In genomic region chr5:96898695-96899094, GRCm38 (mm10) we compare ENCODE assay signal across 25 mouse cellular contexts.
DNase-seq lines count a peak whose midpoint lies in the region; ATAC-seq and TF ChIP-seq lines count a peak whose summit lies in the region.
"Had no signal": no experiment of that assay in that cellular context is flagged by ENCODE, and none has a peak within 500 bp of the region (broad histone marks: within the 10 kb centered on the region; RNA-seq: fewer than 3 reads in every experiment).

No protein-coding gene starts in this region.

- no peak for ATAC-seq in liver, embryonic 16.5 days (ENCODE audit: low read depth)
- no peak for ATAC-seq in liver, postnatal 0 days
- no peak for ATAC-seq in forebrain, embryonic 14.5 days
- ATAC-seq: CD4-positive, CD25-positive, alpha-beta regulatory T cell, adult 4 months; forebrain, embryonic 13.5 days; forebrain, postnatal 0 days; hindbrain, embryonic 16.5 days had no signal

- WGBS in liver, embryonic 16.5 days (ENCODE audit: insufficient replicate concordance) = 69% methylated on average over 5 of the region's 5 CpGs
- WGBS in liver, postnatal 0 days (ENCODE audit: insufficient replicate concordance) = 77% methylated on average over 5 of the region's 5 CpGs
- WGBS in macrophage (ENCODE audit: missing documents) = 81% methylated on average over 5 of the region's 5 CpGs
- 84% methylated on average over 5 of the region's 5 CpGs for WGBS in forebrain, embryonic 14.5 days

- H3K36me3 ChIP-seq in liver, embryonic 16.5 days (ENCODE audit: control insufficient read depth, insufficient read depth) = no peaks in the 10 kb centered on the region
- no peaks in the 10 kb centered on the region for H3K36me3 ChIP-seq in liver, postnatal 0 days (replicated peaks; ENCODE audit: insufficient read depth, low read length)
- H3K36me3 ChIP-seq in macrophage (ENCODE audit: inconsistent target) = no peaks in the 10 kb centered on the region
- no peaks in the 10 kb centered on the region for H3K36me3 ChIP-seq in forebrain, embryonic 14.5 days (ENCODE audit: control insufficient read depth, insufficient read depth, low read length)
- H3K36me3 ChIP-seq: forebrain, embryonic 10.5 days; heart, embryonic 10.5 days; heart, embryonic 13.5 days; hindbrain, embryonic 12.5 days; intestine, embryonic 15.5 days had no signal

- no peak for TF ChIP-seq EP300 in liver, postnatal 0 days (IDR thresholded peaks at IDR 0.05; ENCODE audit: low read depth)

- no peak overlapping the region for H3K4me3 ChIP-seq in liver, embryonic 16.5 days (ENCODE audit: low read depth, low read length)
- no peak overlapping the region for H3K4me3 ChIP-seq in liver, postnatal 0 days (ENCODE audit: low read depth, low read length)
- H3K4me3 ChIP-seq in macrophage (ENCODE audit: inconsistent target) = no peak overlapping the region
- H3K4me3 ChIP-seq in forebrain, embryonic 14.5 days (ENCODE audit: low read depth, low read length) = no peak overlapping the region
- H3K4me3 ChIP-seq: forebrain, embryonic 10.5 days; forebrain, embryonic 13.5 days; heart, adult 2 months; heart, embryonic 10.5 days; heart, embryonic 13.5 days; hindbrain, embryonic 12.5 days; intestine, embryonic 15.5 days had no signal

- no peak for TF ChIP-seq CTCF in liver, postnatal 0 days (IDR thresholded peaks at IDR 0.05; ENCODE audit: low read depth)

- H3K27me3 ChIP-seq in liver, embryonic 16.5 days (ENCODE audit: control insufficient read depth, insufficient read depth, low read depth, low read length) = peaks cover 2% of the 10 kb centered on the region; the same call in 1 of the 2 replicates
- H3K27me3 ChIP-seq in liver, postnatal 0 days (ENCODE audit: insufficient read depth, low read length) = no peaks in the 10 kb centered on the region
- no peaks in the 10 kb centered on the region for H3K27me3 ChIP-seq in forebrain, embryonic 14.5 days (replicated peaks; ENCODE audit: control insufficient read depth, insufficient read depth, low read length)
- H3K27me3 ChIP-seq: forebrain, embryonic 13.5 days; heart, embryonic 13.5 days; hindbrain, embryonic 12.5 days; intestine, embryonic 15.5 days had no signal

- H3K4me2 ChIP-seq in liver, embryonic 16.5 days (ENCODE audit: low read depth, low read length) = no peak overlapping the region
- no peak overlapping the region for H3K4me2 ChIP-seq in liver, postnatal 0 days (ENCODE audit: low read depth, low read length)
- H3K4me2 ChIP-seq in forebrain, embryonic 14.5 days (ENCODE audit: low read length) = no peak overlapping the region
- H3K4me2 ChIP-seq: forebrain, embryonic 13.5 days; heart, embryonic 13.5 days; hindbrain, embryonic 12.5 days; intestine, embryonic 15.5 days had no signal

- no peaks in the 10 kb centered on the region for H3K79me2 ChIP-seq in macrophage (ENCODE audit: inconsistent target)

- no peak overlapping the region for H3K9ac ChIP-seq in liver, embryonic 16.5 days (ENCODE audit: low read depth, low read length)
- H3K9ac ChIP-seq in liver, postnatal 0 days (replicated peaks) = no peak overlapping the region
- H3K9ac ChIP-seq in forebrain, embryonic 14.5 days (ENCODE audit: low read length) = no peak overlapping the region
- H3K9ac ChIP-seq: forebrain, embryonic 13.5 days; forebrain, postnatal 0 days; heart, embryonic 13.5 days; hindbrain, embryonic 12.5 days; intestine, embryonic 15.5 days had no signal

- peak overlapping the region; percentile 10; the same call in 1 of the 2 replicates for H3K27ac ChIP-seq in liver, embryonic 16.5 days (ENCODE audit: low read length)
- H3K27ac ChIP-seq in liver, postnatal 0 days (ENCODE audit: low read depth) = no peak overlapping the region
- peak overlapping the region; percentile 47 for H3K27ac ChIP-seq in macrophage
- H3K27ac ChIP-seq in forebrain, embryonic 14.5 days (ENCODE audit: low read depth, low read length) = no peak overlapping the region
- H3K27ac ChIP-seq: forebrain, embryonic 10.5 days; forebrain, embryonic 13.5 days; heart, adult 2 months; heart, embryonic 10.5 days; heart, embryonic 13.5 days; hindbrain, embryonic 12.5 days; intestine, embryonic 15.5 days had no signal

- peak; percentile 85 for DNase-seq in heart, adult 11 months
- no peak for DNase-seq in heart, postnatal 25 days (ENCODE audit: low spot score)
- DNase-seq in liver, postnatal 0 days = no peak
- peak; percentile 41 for DNase-seq in NIH3T3 (ENCODE audit: low read depth)
- no peak for DNase-seq in frontal cortex, postnatal 10 days (ENCODE audit: low spot score in 2 of 2)
- DNase-seq in forebrain, embryonic 14.5 days (ENCODE audit: low spot score) = no peak
- DNase-seq: adrenal gland, adult 2 months; adrenal gland, postnatal 14 days; cerebellum, adult 11-12 months; cerebellum, adult 8-10 months; cerebellum, postnatal 14 days; gastrocnemius, postnatal 25 days; heart, postnatal 14 days had no signal

- H3K9me3 ChIP-seq in liver, embryonic 16.5 days (replicated peaks; ENCODE audit: control insufficient read depth, low read length) = no peaks in the 10 kb centered on the region
- no peaks in the 10 kb centered on the region for H3K9me3 ChIP-seq in liver, postnatal 0 days (ENCODE audit: low read length)
- H3K9me3 ChIP-seq in forebrain, embryonic 14.5 days (replicated peaks; ENCODE audit: control insufficient read depth, low read length) = no peaks in the 10 kb centered on the region
- H3K9me3 ChIP-seq: forebrain, embryonic 10.5 days; forebrain, embryonic 13.5 days; heart, embryonic 10.5 days; heart, embryonic 13.5 days; hindbrain, embryonic 12.5 days; intestine, embryonic 15.5 days had no signal

- intact Hi-C loops in heart, postnatal 25 days (cut with DNase I) = no loop called here

- H3K4me1 ChIP-seq in liver, embryonic 16.5 days (ENCODE audit: control insufficient read depth, low read depth, low read length) = peaks cover 9% of the 10 kb centered on the region
- H3K4me1 ChIP-seq in liver, postnatal 0 days (ENCODE audit: insufficient read depth) = peaks cover 6% of the 10 kb centered on the region; the same call in 1 of the 2 replicates
- no peaks in the 10 kb centered on the region for H3K4me1 ChIP-seq in forebrain, embryonic 14.5 days (ENCODE audit: control insufficient read depth, insufficient read depth, low read length)
- H3K4me1 ChIP-seq: forebrain, embryonic 10.5 days; forebrain, embryonic 13.5 days; hindbrain, embryonic 12.5 days had no signal

Comparison
In these comparisons a context has a peak if more than half of its experiments do, and no peak if none do; other contexts are left out.
1. DNase-seq: peak in heart, adult 11 months (single experiment) and NIH3T3 (single experiment); none in heart, postnatal 25 days (single experiment), liver, postnatal 0 days (single experiment), frontal cortex, postnatal 10 days (0 of 2) and forebrain, embryonic 14.5 days (single experiment).
2. H3K27ac ChIP-seq: peak in liver, embryonic 16.5 days (single experiment) and macrophage (single experiment); none in liver, postnatal 0 days (single experiment) and forebrain, embryonic 14.5 days (single experiment).